Mouse (Mus musculus) brain, embryonic 14.5 days (tissue): Measurements from ENCODE around the gene Klf4.

ENCODE experiments used
- CTCF ChIP-seq: fragments of 200-500 bp; IDR thresholded peaks from 2 replicates; pipeline ENCODE4 v1.5.1; 2012; ENCODE audit warnings: inconsistent platforms, mild to moderate bottlenecking, moderate library complexity, borderline replicate concordance; ENCODE audit not compliant: insufficient read depth, insufficient read length; ENCODE audit errors: extremely low read depth
- POLR2A ChIP-seq: fragments of 200-500 bp; IDR thresholded peaks from 2 replicates; pipeline ENCODE4 v1.6.1; 2012; ENCODE audit warnings: mild to moderate bottlenecking, inconsistent platforms, borderline replicate concordance; ENCODE audit not compliant: poor library complexity, insufficient read depth, insufficient read length, severe bottlenecking; ENCODE audit errors: extremely low read depth

- TF ChIP-seq POLR2A, result no peak
- no peak for TF ChIP-seq CTCF
These were observed 14.8 kb downstream of the Klf4 start for GRCm38 (mm10) chr4:55517438-55517837.
